Mouse (Mus musculus) forebrain, postnatal 0 days (tissue): ENCODE measurements around the gene 1700015G11Rik. TPM values are rescaled to one million over a fixed set of nuclear protein-coding genes. Genes with fewer than 3 reads are reported as not detected.

Experiments used
- ATAC-seq: fragments of 200-750 bp; cut with Nextera tagmentation; 2 replicates; pipeline ENCODE4 v1.8.0; 2017; ENCODE audit warnings: mild to moderate bottlenecking, moderate library complexity
- DNase-seq: peaks from one replicate; pipeline ENCODE4 v3.0.0-alpha.2; 2015
- H3K27ac ChIP-seq: fragments of 300-500 bp; sonication (generic); 2 replicates; pipeline ENCODE4 v1.5.1; 2014; ENCODE audit warnings: low read depth, mild to moderate bottlenecking, antibody characterized with exemption, low read length, moderate library complexity, mixed read lengths
- H3K27me3 ChIP-seq: fragments of 300-500 bp; sonication (generic); 2 replicates; pipeline ENCODE4 v1.6.1; 2014; ENCODE audit warnings: mild to moderate bottlenecking, low read length, mixed read lengths; ENCODE audit not compliant: insufficient read depth
- H3K36me3 ChIP-seq: fragments of 300-500 bp; sonication (generic); 2 replicates; pipeline ENCODE4 v1.6.1; 2014; ENCODE audit warnings: mild to moderate bottlenecking, moderate library complexity; ENCODE audit not compliant: insufficient read depth
- H3K4me1 ChIP-seq: fragments of 300-500 bp; sonication (generic); 2 replicates; pipeline ENCODE4 v1.6.1; 2014; ENCODE audit warnings: antibody characterized with exemption; ENCODE audit not compliant: insufficient read depth
- H3K4me2 ChIP-seq: fragments of 300-500 bp; sonication (generic); 2 replicates; pipeline ENCODE4 v1.6.1; 2014; ENCODE audit warnings: low read depth, mild to moderate bottlenecking, moderate library complexity
- H3K4me3 ChIP-seq: fragments of 300-500 bp; sonication (generic); 2 replicates; pipeline ENCODE4 v1.5.1; 2014; ENCODE audit warnings: low read depth, low read length, mixed read lengths
- H3K9ac ChIP-seq: fragments of 300-500 bp; sonication (generic); 2 replicates; pipeline ENCODE4 v1.6.1; 2014; ENCODE audit warnings: mild to moderate bottlenecking
- H3K9me3 ChIP-seq: fragments of 300-500 bp; sonication (generic); 2 replicates; pipeline ENCODE4 v1.6.1; 2016; ENCODE audit warnings: low read length
- CTCF ChIP-seq: sonication (generic); IDR thresholded peaks from 2 replicates; pipeline ENCODE4 v1.5.1; 2016; ENCODE audit warnings: antibody characterized with exemption, control low read depth, low read depth
- WGBS: fragments of 180-500 bp; shearing (Covaris S2); extraction: QIAGEN DNeasy Blood & Tissue Kit; methylation state at CpG from one replicate; pipeline ENCODE4 v1.1.7; 2014; 5-methylcytosine and 5-hydroxymethylcytosine counted together
- polyA plus RNA-seq: library from polyadenylated mRNA; unstranded; fragments of >200 nt; fragmentation: Nextera tagmentation; extraction: Ambion mirVana; gene quantifications from 2 replicates; pipeline ENCODE4 v1.2.1, GENCODE M21; 2015
- total RNA-seq: library from RNA; depleted of rRNA; stranded (reverse); fragments of >200 nt; gene quantifications from 2 replicates; pipeline ENCODE4 v1.2.3, GENCODE M21; 2014; rRNA removed

1700015G11Rik gene
- not detected in 2 replicates for total RNA-seq
- polyA plus RNA-seq = not detected in 2 replicates

DNA sequence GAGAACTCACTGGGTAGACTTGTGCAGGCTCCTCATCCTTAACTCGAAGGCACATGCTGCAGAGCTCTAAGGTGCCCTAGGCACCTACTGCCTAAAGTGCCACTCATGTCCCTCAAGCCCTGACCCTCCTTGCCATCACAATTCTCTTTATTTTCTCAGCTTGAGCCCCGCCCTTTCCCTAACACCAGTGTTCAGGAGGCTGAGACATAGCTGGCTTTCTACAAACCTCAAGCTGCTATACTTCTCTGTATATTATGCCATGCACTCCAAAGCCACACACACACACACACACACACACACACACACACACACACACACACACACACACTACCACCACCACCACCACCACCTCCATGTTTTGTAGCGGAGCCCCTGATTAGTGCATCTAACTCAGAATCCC, at the start of gene 1700015G11Rik:
Gene 1700015G11Rik (minus strand): TSS at position 101 of the 400 bp plus-strand sequence.
- TF ChIP-seq CTCF = no peak
- no peak within 1 kb of the TSS for H3K27ac ChIP-seq
- H3K27me3 ChIP-seq = no peaks in the 10 kb centered on the region
- H3K36me3 ChIP-seq = no peaks in the 10 kb centered on the region
- no peak within 1 kb of the TSS for H3K4me2 ChIP-seq
- no peaks in the 10 kb centered on the region for H3K4me1 ChIP-seq
- no peak within 1 kb of the TSS for H3K9ac ChIP-seq
- DNase-seq (no peak), ATAC-seq (no peak)
- 84% methylated on average over 3 of the region's 3 CpGs for WGBS
- no peaks in the 10 kb centered on the region for H3K9me3 ChIP-seq
- no peak within 1 kb of the TSS for H3K4me3 ChIP-seq

- Histone ChIP-seq H3K9ac (no peak overlapping the region), H3K36me3 (no peaks in the 10 kb centered on the region), H3K4me1 (no peaks in the 10 kb centered on the region), H3K4me3 (no peak overlapping the region), H3K27me3 (no peaks in the 10 kb centered on the region), H3K4me2 (no peak overlapping the region), H3K27ac (no peak overlapping the region), H3K9me3 (no peaks in the 10 kb centered on the region)
- no peak for TF ChIP-seq CTCF
- 46% methylated on average over 2 of the region's 2 CpGs for WGBS
- ATAC-seq (peak; percentile 53), DNase-seq (peak; percentile 30)
Observed at GRCm38 (mm10) chr7:52056954-52057353, 41.4 kb upstream of the 1700015G11Rik start.

GRCm38 (mm10) chr7:52056274-52056673, 40.7 kb upstream of the 1700015G11Rik start:
- no peaks in the 10 kb centered on the region for H3K36me3 ChIP-seq
- H3K27ac ChIP-seq = no peak overlapping the region
- H3K9me3 ChIP-seq = no peaks in the 10 kb centered on the region
- no peak for ATAC-seq
- H3K9ac ChIP-seq = no peak overlapping the region
- no peak overlapping the region for H3K4me2 ChIP-seq
- no peaks in the 10 kb centered on the region for H3K4me1 ChIP-seq
- 42% methylated on average over 4 of the region's 4 CpGs for WGBS
- H3K27me3 ChIP-seq = no peaks in the 10 kb centered on the region
- no peak overlapping the region for H3K4me3 ChIP-seq
- no peak for TF ChIP-seq CTCF
- no peak for DNase-seq

DNA sequence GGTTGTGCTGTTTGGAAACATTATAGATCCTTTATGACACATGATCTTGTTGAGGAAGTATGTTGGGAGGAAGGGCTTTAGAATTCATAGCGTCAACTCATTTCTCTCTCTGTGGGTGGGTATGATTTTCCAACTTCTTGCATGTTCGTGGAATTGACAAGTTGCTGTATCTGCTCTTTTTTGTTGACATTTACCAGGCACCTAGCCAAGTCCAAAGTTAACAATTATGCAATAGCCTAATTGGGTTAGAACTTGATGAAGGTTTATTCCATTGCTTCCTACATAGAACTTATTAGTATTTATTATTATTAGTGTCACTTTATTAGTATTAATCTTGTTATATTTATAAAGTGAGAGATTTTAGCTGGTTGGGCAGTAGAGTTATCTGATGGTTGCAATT, 40.3 kb upstream of the 1700015G11Rik start:
- no peaks in the 10 kb centered on the region for H3K4me1 ChIP-seq
- no peaks in the 10 kb centered on the region for H3K9me3 ChIP-seq
- H3K27me3 ChIP-seq = no peaks in the 10 kb centered on the region
- no peak for ATAC-seq
- WGBS = 38% methylated on average over 2 of the region's 2 CpGs
- TF ChIP-seq CTCF = no peak
- DNase-seq = no peak
- H3K4me3 ChIP-seq = no peak overlapping the region
- H3K4me2 ChIP-seq = no peak overlapping the region
- no peaks in the 10 kb centered on the region for H3K36me3 ChIP-seq
- H3K9ac ChIP-seq = no peak overlapping the region
- no peak overlapping the region for H3K27ac ChIP-seq

GRCm38 (mm10) chr7:52037600-52038582, 22.4 kb upstream of the 1700015G11Rik start:
- TF ChIP-seq CTCF = peak; percentile 79
- DNase-seq (peak; percentile 90), ATAC-seq (peak; percentile 79)
- H3K4me3 ChIP-seq = no peak overlapping the region
- no peaks in the 10 kb centered on the region for H3K36me3 ChIP-seq
- H3K27me3 ChIP-seq = no peaks in the 10 kb centered on the region
- no peaks in the 10 kb centered on the region for H3K4me1 ChIP-seq
- WGBS = 45% methylated on average over 8 of the region's 8 CpGs
- no peaks in the 10 kb centered on the region for H3K9me3 ChIP-seq
- H3K4me2 ChIP-seq = no peak overlapping the region
- H3K27ac ChIP-seq = no peak overlapping the region
- no peak overlapping the region for H3K9ac ChIP-seq

DNA sequence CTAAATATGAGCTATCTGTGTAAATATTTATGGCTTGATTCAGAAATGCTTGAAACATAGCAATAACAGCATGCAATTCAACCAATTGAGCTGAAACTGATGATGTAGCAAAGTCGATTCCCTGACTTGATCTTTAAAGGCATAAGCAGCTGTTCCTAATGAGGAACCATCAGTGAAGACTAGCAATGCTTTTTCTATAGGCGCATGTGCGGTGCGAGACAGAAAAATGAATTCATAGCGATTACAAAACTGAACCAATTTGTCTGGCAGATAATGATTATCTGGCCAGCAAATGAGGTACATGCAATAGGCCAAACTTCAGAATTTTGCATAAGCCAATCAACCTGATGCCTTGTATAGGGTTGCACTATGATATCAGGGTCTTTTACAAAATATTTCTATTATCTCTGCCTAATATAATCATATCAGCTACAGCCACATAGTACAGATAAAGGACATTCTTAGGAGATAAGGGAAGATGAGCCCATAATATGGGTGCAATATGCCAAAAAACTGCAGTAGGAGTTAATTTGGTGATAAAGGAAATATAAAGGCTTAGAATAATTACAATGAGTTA, 8.6 kb upstream of the 1700015G11Rik start:
- H3K36me3 ChIP-seq = no peaks in the 10 kb centered on the region
- H3K9me3 ChIP-seq = no peaks in the 10 kb centered on the region
- WGBS = 86% methylated on average over 5 of the region's 5 CpGs
- DNase-seq (no peak), ATAC-seq (no peak)
- no peaks in the 10 kb centered on the region for H3K27me3 ChIP-seq
- H3K9ac ChIP-seq = no peak overlapping the region
- no peak overlapping the region for H3K27ac ChIP-seq
- H3K4me1 ChIP-seq = no peaks in the 10 kb centered on the region
- no peak for TF ChIP-seq CTCF
- no peak overlapping the region for H3K4me3 ChIP-seq
- no peak overlapping the region for H3K4me2 ChIP-seq

GRCm38 (mm10) chr7:52022039-52022438, 6.5 kb upstream of the 1700015G11Rik start:
- WGBS = 90% methylated on average over 4 of the region's 4 CpGs
- Histone ChIP-seq H3K9ac (no peak overlapping the region), H3K4me3 (no peak overlapping the region), H3K27me3 (no peaks in the 10 kb centered on the region), H3K9me3 (no peaks in the 10 kb centered on the region), H3K27ac (no peak overlapping the region), H3K4me1 (no peaks in the 10 kb centered on the region), H3K4me2 (no peak overlapping the region), H3K36me3 (no peaks in the 10 kb centered on the region)
- ATAC-seq (no peak), DNase-seq (no peak)
- no peak for TF ChIP-seq CTCF
